Mouse (Mus musculus): ENCODE measurements around the gene Cftr.

The Cftr gene

GRCm38 (mm10) chr6:18170311-18170922 is at the start of gene Cftr:
Gene Cftr, plus strand, starts transcription at chr6:18170687.
- DNase-seq (ENCODE audit: low spot score in 2 of 2), result peak in 1 of 2 experiments; percentile 9

GRCm38 (mm10) chr6:18127206-18127983 is 43.1 kb upstream of the Cftr start:
- DNase-seq (ENCODE audit: low spot score in 2 of 2), result no peak

- DNase-seq (ENCODE audit: low spot score in 2 of 2), result no peak
These were observed 42.4 kb upstream of the Cftr start for GRCm38 (mm10) chr6:18128059-18128458.

GRCm38 (mm10) chr6:18135246-18135645 is 35.2 kb upstream of the Cftr start:
- no peak for DNase-seq (ENCODE audit: low spot score in 2 of 2)

- no peak for DNase-seq (ENCODE audit: low spot score in 2 of 2)
These were observed 17.5 kb upstream of the Cftr start for GRCm38 (mm10) chr6:18153031-18153430.

GRCm38 (mm10) chr6:18169618-18170017 is 869 bp upstream of the Cftr start:
- DNase-seq (ENCODE audit: low spot score in 2 of 2), result no peak

GRCm38 (mm10) chr6:18171614-18172013 is 1.1 kb downstream of the Cftr start:
- no peak for DNase-seq (ENCODE audit: low spot score in 2 of 2)

- DNase-seq (ENCODE audit: low spot score in 2 of 2), result no peak
These were observed 7.0 kb downstream of the Cftr start for GRCm38 (mm10) chr6:18177509-18177908.

- no peak for DNase-seq (ENCODE audit: low spot score in 2 of 2)
These were observed 10.2 kb downstream of the Cftr start for GRCm38 (mm10) chr6:18180665-18181064.

GRCm38 (mm10) chr6:18182903-18183302 is 12.4 kb downstream of the Cftr start:
- no peak for DNase-seq (ENCODE audit: low spot score in 2 of 2)

GRCm38 (mm10) chr6:18220691-18221090 is 50.2 kb downstream of the Cftr start:
- no peak for DNase-seq (ENCODE audit: low spot score in 2 of 2)

- DNase-seq (ENCODE audit: low spot score in 2 of 2), result no peak
These were observed 52.7 kb downstream of the Cftr start for GRCm38 (mm10) chr6:18223206-18223605.

GRCm38 (mm10) chr6:18225157-18225556 is 54.7 kb downstream of the Cftr start:
- no peak for DNase-seq (ENCODE audit: low spot score in 2 of 2)

- no peak for DNase-seq (ENCODE audit: low spot score in 2 of 2)
These were observed 76.0 kb downstream of the Cftr start for GRCm38 (mm10) chr6:18246495-18246894.

- no peak for DNase-seq (ENCODE audit: low spot score in 2 of 2)
These were observed 77.5 kb downstream of the Cftr start for GRCm38 (mm10) chr6:18247891-18248463.

- DNase-seq (ENCODE audit: low spot score in 2 of 2), result no peak
These were observed 78.0 kb downstream of the Cftr start for GRCm38 (mm10) chr6:18248464-18248863.

GRCm38 (mm10) chr6:18254586-18254985 is 84.1 kb downstream of the Cftr start:
- DNase-seq (ENCODE audit: low spot score in 2 of 2), result no peak

GRCm38 (mm10) chr6:18270983-18271382 is 100.5 kb downstream of the Cftr start:
- DNase-seq (ENCODE audit: low spot score in 2 of 2), result no peak

- DNase-seq (ENCODE audit: low spot score in 2 of 2), result no peak
These were observed 130.3 kb downstream of the Cftr start for GRCm38 (mm10) chr6:18300781-18301180.

- no peak for DNase-seq (ENCODE audit: low spot score in 2 of 2)
These were observed 131.6 kb downstream of the Cftr start for GRCm38 (mm10) chr6:18302105-18302504.

- DNase-seq (ENCODE audit: low spot score in 2 of 2), result no peak
These were observed 132.7 kb downstream of the Cftr start for GRCm38 (mm10) chr6:18303228-18303627.

- DNase-seq (ENCODE audit: low spot score in 2 of 2), result no peak
These were observed 134.6 kb downstream of the Cftr start for GRCm38 (mm10) chr6:18305130-18305529.

- no peak for DNase-seq (ENCODE audit: low spot score in 2 of 2)
These were observed 140.5 kb downstream of the Cftr start for GRCm38 (mm10) chr6:18310983-18311382.
